Mouse (Mus musculus) spleen, adult 2 months (tissue): ENCODE data around the gene Ube2ql1.

Source experiments
- CTCF ChIP-seq: fragments of 200-500 bp; IDR thresholded peaks from 2 replicates; pipeline ENCODE4 v1.5.1; 2011; ENCODE audit warnings: mild to moderate bottlenecking, inconsistent platforms; ENCODE audit not compliant: insufficient read depth, insufficient read length, insufficient replicate concordance; ENCODE audit errors: extremely low read depth
- POLR2A ChIP-seq: fragments of 200-500 bp; IDR thresholded peaks from 2 replicates; pipeline ENCODE4 v1.6.1; 2011; ENCODE audit warnings: low read depth, low read length, inconsistent platforms

DNA sequence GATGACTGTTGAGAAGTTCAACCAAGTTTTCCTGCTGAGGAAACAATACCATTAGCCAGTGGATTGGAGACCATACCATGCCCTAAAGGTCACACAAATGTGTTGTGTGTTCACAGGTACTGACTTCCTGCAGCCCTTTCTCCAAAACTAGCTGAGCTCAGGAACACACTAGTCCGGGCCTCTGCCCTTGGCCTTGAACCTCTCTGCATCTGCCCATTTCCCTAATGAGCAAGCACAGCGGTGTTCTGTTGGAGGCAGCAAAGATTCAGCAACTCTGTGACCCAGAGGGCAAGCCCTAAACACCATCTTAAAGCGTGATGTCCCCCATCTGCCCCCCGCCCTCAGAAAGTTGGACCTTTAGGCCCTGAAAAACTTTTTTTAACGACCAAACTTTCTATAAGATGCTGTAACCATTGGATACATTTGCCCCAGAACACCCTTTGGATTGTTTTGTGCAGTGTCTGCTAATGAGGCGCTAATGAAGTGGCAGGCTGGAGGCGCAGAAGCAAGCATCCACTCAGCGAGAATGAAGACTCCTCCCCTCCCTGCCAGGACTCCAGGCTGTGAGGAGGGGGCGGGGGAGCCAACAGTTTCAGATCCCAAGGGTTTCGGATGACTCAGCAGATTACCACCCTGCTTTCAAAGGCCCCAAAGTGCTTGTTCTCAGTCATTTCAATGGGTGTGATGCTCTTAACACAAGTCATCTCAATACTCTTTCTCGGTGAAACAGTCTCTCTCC lies 21.7 kb downstream of the Ube2ql1 start:
- no peak for TF ChIP-seq CTCF
- TF ChIP-seq POLR2A = no peak
